Mouse (Mus musculus) CH12.LX (cell line): Measurements from ENCODE around the gene Tas2r135.

Experiments
- CHD1 ChIP-seq: IDR thresholded peaks from 2 replicates; pipeline ENCODE4 v1.6.1; 2012; ENCODE audit warnings: low read depth, low read length, improper control_type of control experiment, inconsistent platforms
- CTCF ChIP-seq, 2 experiments: IDR thresholded peaks in 1 of 2; conservative IDR thresholded peaks in 1 of 2; 2 replicates each; pipeline ENCODE4 v1.5.1; 2011 to 2012; ENCODE audit warnings: low read depth in 2 of 2, low read length in 2 of 2, improper control_type of control experiment in 1 of 2, inconsistent platforms in 1 of 2, mild to moderate bottlenecking in 1 of 2, moderate library complexity in 1 of 2

DNA sequence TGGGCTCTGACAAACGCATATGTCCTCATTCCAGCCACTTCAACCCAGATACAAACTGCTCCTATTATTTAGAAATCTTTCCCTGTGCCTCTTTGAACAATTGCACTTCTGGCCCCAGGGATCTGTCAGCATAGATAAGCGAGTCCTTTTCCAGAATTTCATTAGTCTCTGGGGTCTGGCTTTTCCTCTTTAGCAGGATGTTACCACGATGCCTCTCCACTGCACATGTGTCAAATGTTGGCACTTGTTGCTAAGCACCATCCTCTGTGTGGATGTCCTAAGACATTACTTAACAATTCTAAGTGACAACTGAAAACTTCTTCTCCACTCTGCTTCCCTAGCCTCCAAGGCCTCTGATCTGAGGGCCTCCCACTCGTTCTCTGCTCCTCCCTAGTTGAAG is 29.2 kb upstream of the Tas2r135 start:
- TF ChIP-seq CHD1 (no peak), CTCF (conservative IDR thresholded peaks at IDR 0.05 in 1 of 2, IDR thresholded peaks at IDR 0.05 in 1 of 2; ENCODE audit: low read depth in 2 of 2, low read length in 2 of 2) (no peak)
